Mouse (Mus musculus) bone marrow, adult 2 months (tissue): ENCODE results near the gene Ifrd1. TPM values are rescaled to one million over a fixed set of nuclear protein-coding genes. Genes with fewer than 3 reads are reported as not detected.
A peak's percentile ranks its signal among the peaks of the same experiment; 100 is the strongest.

Experiments
- H3K27ac ChIP-seq: fragments of 200-500 bp; 2 replicates; pipeline ENCODE4 v1.5.1; 2012; ENCODE audit warnings: low read depth, mild to moderate bottlenecking, control low read depth, inconsistent platforms, low read length; ENCODE audit not compliant: control insufficient read depth, poor library complexity, insufficient read depth
- H3K4me1 ChIP-seq: fragments of 200-500 bp; 2 replicates; pipeline ENCODE4 v1.6.1; 2011; ENCODE audit warnings: low read length; ENCODE audit not compliant: control insufficient read depth, insufficient read depth
- H3K4me3 ChIP-seq: fragments of 200-500 bp; replicated peaks from 2 replicates; pipeline ENCODE3; 2011; ENCODE audit warnings: mild to moderate bottlenecking, low read depth, low read length, control low read depth; ENCODE audit not compliant: control insufficient read depth
- CTCF ChIP-seq: fragments of 200-500 bp; IDR thresholded peaks from 2 replicates; pipeline ENCODE4 v1.5.1; 2011; ENCODE audit warnings: low read length, control low read depth; ENCODE audit not compliant: control insufficient read depth, insufficient read depth
- POLR2A ChIP-seq: fragments of 200-500 bp; IDR thresholded peaks from 2 replicates; pipeline ENCODE4 v1.6.1; 2011; ENCODE audit warnings: low read depth, mild to moderate bottlenecking, control low read depth, low read length, borderline replicate concordance; ENCODE audit not compliant: control insufficient read depth
- WGBS: fragments of 180-500 bp; shearing (Covaris S2); methylation state at CpG from one replicate; pipeline ENCODE4 v1.1.7; 2018; 5-methylcytosine and 5-hydroxymethylcytosine counted together
- polyA plus RNA-seq: library from polyadenylated mRNA; stranded (reverse); fragments of >200 nt; gene quantifications from 2 replicates; pipeline ENCODE4 v1.2.4, GENCODE M21; 2011; ENCODE audit warnings: low replicate concordance; ENCODE audit not compliant: missing spikeins, insufficient read depth, insufficient read length

The Ifrd1 gene
- polyA plus RNA-seq: 47.2 and 86.5 TPM in 2 replicates

GRCm38 (mm10) chr12:40248454-40249180 lies at the start of gene Ifrd1:
Gene Ifrd1, minus strand, starts transcription at chr12:40248504.
- H3K27ac ChIP-seq: peak within 1 kb of the TSS; percentile 70
- 3% methylated on average over 5 of the region's 5 CpGs for WGBS
- TF ChIP-seq CTCF (no peak), POLR2A (no peak)
- no peaks in the 10 kb centered on the region; the same call in 1 of the 2 replicates for H3K4me1 ChIP-seq
- H3K4me3 ChIP-seq: no peak within 1 kb of the TSS

GRCm38 (mm10) chr12:40286539-40286938 lies 38.2 kb upstream of the Ifrd1 start:
- no peak overlapping the region for H3K4me3 ChIP-seq
- WGBS: 64% methylated on average over 4 of the region's 4 CpGs

GRCm38 (mm10) chr12:40280596-40281325 lies 32.5 kb upstream of the Ifrd1 start:
- 74% methylated on average over 4 of the region's 4 CpGs for WGBS

More at GRCm38 (mm10) chr12:40286539-40286938, 38.2 kb upstream of the Ifrd1 start:
- no peak for TF ChIP-seq CTCF
- no peak for TF ChIP-seq POLR2A
- no peaks in the 10 kb centered on the region for H3K4me1 ChIP-seq
- no peak overlapping the region for H3K27ac ChIP-seq

GRCm38 (mm10) chr12:40277581-40277980 lies 29.3 kb upstream of the Ifrd1 start:
- TF ChIP-seq CTCF (no peak), POLR2A (no peak)
- 27% methylated on average over 3 of the region's 3 CpGs for WGBS
- Histone ChIP-seq H3K27ac (no peak overlapping the region), H3K4me3 (no peak overlapping the region), H3K4me1 (no peaks in the 10 kb centered on the region)

More at GRCm38 (mm10) chr12:40280596-40281325, 32.5 kb upstream of the Ifrd1 start:
- no peaks in the 10 kb centered on the region for H3K4me1 ChIP-seq
- no peak for TF ChIP-seq POLR2A
- no peak for TF ChIP-seq CTCF
- no peak overlapping the region for H3K4me3 ChIP-seq
- no peak overlapping the region for H3K27ac ChIP-seq

GRCm38 (mm10) chr12:40274931-40275330 lies 26.6 kb upstream of the Ifrd1 start:
- Histone ChIP-seq H3K27ac (no peak overlapping the region), H3K4me1 (no peaks in the 10 kb centered on the region), H3K4me3 (no peak overlapping the region)
- TF ChIP-seq POLR2A: no peak
- no peak for TF ChIP-seq CTCF

GRCm38 (mm10) chr12:40273339-40273738 lies 25.0 kb upstream of the Ifrd1 start:
- no peaks in the 10 kb centered on the region for H3K4me1 ChIP-seq
- WGBS: 28% methylated on average over 4 of the region's 4 CpGs
- H3K4me3 ChIP-seq: no peak overlapping the region
- no peak for TF ChIP-seq CTCF
- no peak for TF ChIP-seq POLR2A
- no peak overlapping the region for H3K27ac ChIP-seq

- no peaks in the 10 kb centered on the region for H3K4me1 ChIP-seq
- TF ChIP-seq CTCF (no peak), POLR2A (no peak)
- H3K4me3 ChIP-seq: no peak overlapping the region
- 60% methylated on average over 4 of the region's 4 CpGs for WGBS
- no peak overlapping the region for H3K27ac ChIP-seq
These were observed 24.4 kb upstream of the Ifrd1 start for GRCm38 (mm10) chr12:40272710-40273109.

GRCm38 (mm10) chr12:40268313-40268712 lies 20.0 kb upstream of the Ifrd1 start:
- H3K27ac ChIP-seq: no peak overlapping the region
- H3K4me1 ChIP-seq: no peaks in the 10 kb centered on the region
- TF ChIP-seq CTCF (no peak), POLR2A (no peak)
- WGBS: 51% methylated on average over 2 of the region's 2 CpGs
- H3K4me3 ChIP-seq: no peak overlapping the region
